Mouse (Mus musculus) midbrain, embryonic 12.5 days (tissue): ENCODE data around the gene Sqstm1. TPM values are rescaled to one million over a fixed set of nuclear protein-coding genes. Genes with fewer than 3 reads are reported as not detected.
A peak's percentile ranks its signal among the peaks of the same experiment; 100 is the strongest.

Experiments used
- ATAC-seq: fragments of 200-750 bp; cut with Nextera tagmentation; 2 replicates; pipeline ENCODE4 v1.8.0; 2017; ENCODE audit warnings: low read depth, moderate TSS enrichment, moderate library complexity; ENCODE audit not compliant: low FRiP score
- H3K27ac ChIP-seq: fragments of 300-500 bp; sonication (generic); replicated peaks from 2 replicates; pipeline ENCODE4 v1.5.1; 2016; ENCODE audit warnings: mild to moderate bottlenecking
- H3K27me3 ChIP-seq: fragments of 300-500 bp; sonication (generic); 2 replicates; pipeline ENCODE4 v1.6.1; 2016; ENCODE audit warnings: mild to moderate bottlenecking
- H3K36me3 ChIP-seq: fragments of 300-500 bp; sonication (generic); 2 replicates; pipeline ENCODE4 v1.6.1; 2016
- H3K4me1 ChIP-seq: fragments of 300-500 bp; sonication (generic); 2 replicates; pipeline ENCODE4 v1.6.1; 2016
- H3K4me2 ChIP-seq: fragments of 300-500 bp; sonication (generic); replicated peaks from 2 replicates; pipeline ENCODE4 v1.6.1; 2016; ENCODE audit warnings: mild to moderate bottlenecking, moderate library complexity
- H3K4me3 ChIP-seq: fragments of 300-500 bp; sonication (generic); 2 replicates; pipeline ENCODE4 v1.5.1; 2016; ENCODE audit warnings: mild to moderate bottlenecking
- H3K9ac ChIP-seq: fragments of 300-500 bp; sonication (generic); replicated peaks from 2 replicates; pipeline ENCODE4 v1.6.1; 2016; ENCODE audit warnings: mild to moderate bottlenecking, moderate library complexity
- H3K9me3 ChIP-seq: fragments of 300-500 bp; sonication (generic); 2 replicates; pipeline ENCODE4 v1.6.1; 2016; ENCODE audit warnings: mild to moderate bottlenecking
- WGBS: fragments of 180-500 bp; shearing (Covaris S2); methylation state at CpG from one replicate; pipeline ENCODE4 v1.1.7; 2016; 5-methylcytosine and 5-hydroxymethylcytosine counted together
- polyA plus RNA-seq: library from polyadenylated mRNA; unstranded; fragments of >200 nt; fragmentation: Nextera tagmentation; extraction: Ambion mirVana; gene quantifications from 2 replicates; pipeline ENCODE4 v1.2.1, GENCODE M21; 2016

The Sqstm1 gene
- polyA plus RNA-seq, 1 experiment from 2014 or later: 203 TPM

- peaks cover 13% of the 10 kb centered on the region for H3K36me3 ChIP-seq
- no peak overlapping the region for H3K9ac ChIP-seq
- H3K4me3 ChIP-seq: no peak overlapping the region
- H3K27me3 ChIP-seq: peaks cover 57% of the 10 kb centered on the region
- 92% methylated on average over 9 of the region's 9 CpGs for WGBS
- H3K4me2 ChIP-seq: no peak overlapping the region
- H3K27ac ChIP-seq: no peak overlapping the region
- peaks cover 11% of the 10 kb centered on the region for H3K4me1 ChIP-seq
- no peak for ATAC-seq
- H3K9me3 ChIP-seq: no peaks in the 10 kb centered on the region
Measured at GRCm38 (mm10) chr11:50238821-50239791, 28.5 kb upstream of the Sqstm1 start.

DNA sequence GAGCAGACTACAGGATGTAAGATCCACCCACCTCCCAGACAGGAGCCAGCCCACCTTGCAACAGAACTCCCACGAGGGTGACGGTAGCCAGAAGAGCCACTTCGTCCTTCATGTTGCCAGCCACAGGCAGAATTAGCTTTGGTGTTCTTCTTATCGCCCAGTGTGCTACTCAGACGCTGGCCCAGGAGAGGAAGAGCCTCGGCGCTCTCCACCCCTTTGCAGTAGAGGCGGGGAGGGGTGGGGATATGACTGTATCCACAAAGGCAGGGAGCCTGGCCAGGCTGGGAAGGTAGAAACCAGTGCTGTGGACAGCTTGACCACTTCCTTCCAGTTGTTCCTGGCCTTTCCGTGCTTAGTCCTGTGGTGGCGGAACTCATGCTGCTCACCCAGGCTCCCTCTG, 27.7 kb upstream of the Sqstm1 start, which contains the start of gene Ltc4s:
Ltc4s (minus strand) TSS at position 293 of the 400 bp plus-strand sequence.
- Histone ChIP-seq H3K4me3 (peak within 1 kb of the TSS; percentile 52), H3K27me3 (peaks cover 58% of the 10 kb centered on the region), H3K9me3 (no peaks in the 10 kb centered on the region), H3K27ac (no peak within 1 kb of the TSS), H3K4me1 (peaks cover 11% of the 10 kb centered on the region), H3K9ac (no peak within 1 kb of the TSS; the same call in 1 of the 2 replicates), H3K4me2 (peak within 1 kb of the TSS; percentile 78), H3K36me3 (peaks cover 21% of the 10 kb centered on the region)
- no peak for ATAC-seq
- WGBS: 56% methylated on average over 10 of the region's 10 CpGs

DNA sequence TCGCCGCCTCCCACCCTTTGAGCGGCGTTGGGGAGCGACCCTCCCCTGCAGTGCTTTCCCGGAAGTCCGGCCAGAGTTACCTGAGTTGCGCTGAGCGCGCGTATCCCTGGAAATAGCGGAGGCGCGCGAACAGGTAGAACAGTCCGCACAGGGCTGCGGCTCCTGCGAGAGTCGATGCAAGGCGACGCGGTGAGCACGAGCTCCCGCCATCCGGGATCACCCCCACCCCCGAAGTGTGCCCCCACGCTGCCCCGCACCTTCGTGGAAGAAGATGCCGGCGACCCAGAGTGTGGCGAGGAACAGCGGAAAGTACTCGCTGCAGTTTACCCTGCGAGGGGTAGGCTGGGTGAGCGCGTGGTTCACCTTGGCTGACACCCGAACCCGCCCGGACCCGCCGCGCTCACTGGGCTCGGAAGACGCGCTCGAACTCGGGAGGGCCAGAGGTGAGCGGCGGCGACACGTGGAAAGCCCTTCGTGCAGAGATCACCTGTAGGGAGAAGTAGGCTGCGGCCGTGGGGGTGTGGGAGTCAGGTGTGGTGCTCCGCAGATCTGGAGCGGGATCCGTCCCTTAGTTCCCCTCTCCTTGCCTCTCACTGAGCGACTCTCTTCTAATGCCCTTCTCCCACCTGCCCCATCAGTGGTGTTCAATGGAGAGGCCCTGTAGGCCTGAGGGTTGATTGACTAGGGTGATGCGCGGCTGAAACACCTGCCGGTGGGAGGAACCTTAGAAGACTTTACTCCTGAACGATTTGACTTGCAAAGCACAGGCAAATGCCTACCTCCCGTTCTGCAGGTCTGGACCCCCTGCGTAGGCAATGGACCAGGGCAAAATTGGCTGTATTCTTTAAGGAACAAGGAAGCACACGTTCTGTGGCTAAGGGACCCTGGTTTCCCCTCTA, 26.6 kb upstream of the Sqstm1 start:
- under 1% methylated on average over 66 of the region's 66 CpGs for WGBS
- Histone ChIP-seq H3K27me3 (peaks cover 60% of the 10 kb centered on the region), H3K36me3 (peaks cover 32% of the 10 kb centered on the region), H3K4me3 (peak overlapping the region; percentile 52), H3K9ac (peak overlapping the region; percentile 46), H3K4me1 (peaks cover 11% of the 10 kb centered on the region), H3K27ac (no peak overlapping the region), H3K4me2 (peak overlapping the region; percentile 78), H3K9me3 (no peaks in the 10 kb centered on the region)
- ATAC-seq: peak; percentile 10; the same call in 1 of the 2 replicates

GRCm38 (mm10) chr11:50236540-50236936, 25.9 kb upstream of the Sqstm1 start:
- peak overlapping the region; percentile 46 for H3K9ac ChIP-seq
- peak overlapping the region; percentile 52 for H3K4me3 ChIP-seq
- 1% methylated on average over 26 of the region's 27 CpGs for WGBS
- peaks cover 11% of the 10 kb centered on the region for H3K4me1 ChIP-seq
- H3K27me3 ChIP-seq: peaks cover 66% of the 10 kb centered on the region
- H3K27ac ChIP-seq: 0 out of 2 replicates have a peak overlapping the region, but pooled peaks have one; percentile 6
- ATAC-seq: peak; percentile 89
- H3K9me3 ChIP-seq: no peaks in the 10 kb centered on the region
- H3K4me2 ChIP-seq: peak overlapping the region; percentile 78
- peaks cover 39% of the 10 kb centered on the region for H3K36me3 ChIP-seq

GRCm38 (mm10) chr11:50234606-50235005, 24.0 kb upstream of the Sqstm1 start:
- Histone ChIP-seq H3K4me3 (no peak overlapping the region), H3K9me3 (no peaks in the 10 kb centered on the region), H3K27me3 (peaks cover 80% of the 10 kb centered on the region), H3K4me2 (no peak overlapping the region), H3K27ac (no peak overlapping the region), H3K9ac (no peak overlapping the region), H3K4me1 (peaks cover 15% of the 10 kb centered on the region), H3K36me3 (peaks cover 44% of the 10 kb centered on the region)
- no peak for ATAC-seq
- WGBS: 96% methylated on average over 25 of the region's 25 CpGs

DNA sequence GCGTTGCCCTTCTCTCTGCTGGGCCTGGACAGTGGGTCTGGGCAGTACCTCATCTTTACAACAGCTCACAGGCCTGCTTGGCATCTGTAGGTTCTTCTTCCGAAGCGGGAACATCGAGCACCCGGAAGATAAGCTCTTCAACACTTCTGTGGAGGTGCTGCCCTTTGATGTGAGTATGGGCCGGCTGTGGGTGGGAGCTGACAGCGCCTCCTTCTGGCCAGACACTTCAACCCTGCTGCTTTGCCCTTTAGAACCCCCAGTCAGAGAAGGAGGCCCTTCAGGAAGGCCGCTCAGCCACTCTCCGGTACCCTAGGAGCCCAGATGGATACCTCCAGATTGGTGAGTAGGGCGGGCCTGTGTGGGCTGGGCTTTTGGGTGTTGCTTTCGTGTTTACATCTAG, 23.4 kb upstream of the Sqstm1 start:
- Histone ChIP-seq H3K4me3 (no peak overlapping the region), H3K27ac (no peak overlapping the region), H3K4me1 (peaks cover 18% of the 10 kb centered on the region), H3K9me3 (no peaks in the 10 kb centered on the region), H3K9ac (no peak overlapping the region), H3K36me3 (peaks cover 44% of the 10 kb centered on the region), H3K4me2 (no peak overlapping the region), H3K27me3 (peaks cover 80% of the 10 kb centered on the region)
- no peak for ATAC-seq
- WGBS: 88% methylated on average over 11 of the region's 11 CpGs

GRCm38 (mm10) chr11:50233022-50233421, 22.4 kb upstream of the Sqstm1 start:
- H3K4me1 ChIP-seq: peaks cover 22% of the 10 kb centered on the region
- no peak overlapping the region for H3K4me2 ChIP-seq
- WGBS: 95% methylated on average over 13 of the region's 13 CpGs
- no peak for ATAC-seq
- H3K36me3 ChIP-seq: peaks cover 44% of the 10 kb centered on the region
- no peaks in the 10 kb centered on the region for H3K9me3 ChIP-seq
- peaks cover 74% of the 10 kb centered on the region for H3K27me3 ChIP-seq
- H3K9ac ChIP-seq: no peak overlapping the region
- no peak overlapping the region for H3K27ac ChIP-seq
- no peak overlapping the region for H3K4me3 ChIP-seq

DNA sequence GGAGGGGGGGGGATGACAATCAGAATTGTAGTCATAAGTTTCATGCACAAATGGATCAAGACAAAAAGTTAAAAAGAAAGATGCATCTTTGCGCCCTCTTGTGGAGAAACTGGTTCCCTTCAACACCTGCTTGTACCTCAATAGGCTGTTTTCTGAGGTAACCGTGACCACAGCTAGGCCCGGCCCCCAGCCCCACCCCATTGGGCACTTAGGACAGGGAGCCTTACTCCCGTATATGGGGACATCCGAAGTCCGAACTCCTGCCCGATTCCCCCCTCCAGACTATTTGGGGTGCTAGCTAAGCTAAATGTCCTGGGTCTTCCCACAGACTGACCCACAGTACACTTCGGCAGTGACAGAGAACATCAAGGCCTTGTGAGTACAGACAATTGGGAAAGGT, 20.8 kb upstream of the Sqstm1 start:
- H3K9me3 ChIP-seq: no peaks in the 10 kb centered on the region
- peaks cover 44% of the 10 kb centered on the region for H3K36me3 ChIP-seq
- WGBS: 22% methylated on average over 8 of the region's 8 CpGs
- H3K27ac ChIP-seq: no peak overlapping the region
- peaks cover 64% of the 10 kb centered on the region for H3K27me3 ChIP-seq
- ATAC-seq: 0 out of 2 replicates have a peak, but pooled peaks have one; percentile 47
- peak overlapping the region; percentile 49 for H3K4me2 ChIP-seq
- H3K4me1 ChIP-seq: peaks cover 33% of the 10 kb centered on the region
- H3K9ac ChIP-seq: no peak overlapping the region
- H3K4me3 ChIP-seq: no peak overlapping the region

DNA sequence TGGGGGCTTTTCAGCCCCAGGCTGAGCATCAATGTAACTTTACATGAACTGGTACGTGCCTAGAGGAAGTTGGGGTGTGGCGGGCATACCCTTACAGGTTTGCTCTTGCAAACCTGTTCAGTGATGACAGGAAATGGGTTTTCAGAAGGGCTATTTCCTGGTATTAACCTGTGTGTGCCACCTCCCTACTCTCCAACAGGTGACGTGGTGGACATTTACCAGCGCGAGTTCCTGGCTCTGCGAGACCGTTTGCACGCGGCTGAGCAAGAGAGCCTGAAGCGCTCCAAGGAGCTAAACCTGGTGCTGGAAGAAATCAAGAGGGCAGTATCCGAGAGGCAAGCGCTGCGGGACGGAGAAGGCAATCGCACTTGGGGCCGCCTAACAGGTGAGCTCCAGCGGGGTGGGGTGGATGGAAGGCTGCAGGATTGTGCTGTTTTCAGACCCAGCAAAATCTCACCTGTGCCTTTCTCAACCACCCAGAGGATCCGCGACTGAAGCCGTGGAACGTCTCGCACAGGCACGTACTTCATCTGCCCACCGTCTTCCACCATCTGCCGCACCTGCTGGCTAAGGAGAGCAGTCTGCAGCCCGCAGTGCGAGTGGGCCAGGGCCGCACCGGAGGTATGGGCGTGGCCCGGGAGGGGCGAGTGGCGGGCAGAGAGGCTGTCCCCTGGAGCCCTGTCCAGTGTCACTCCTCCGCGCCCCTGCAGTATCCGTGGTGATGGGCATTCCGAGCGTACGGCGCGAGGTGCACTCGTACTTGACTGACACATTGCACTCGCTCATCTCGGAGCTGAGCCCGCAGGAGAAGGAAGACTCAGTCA, 20.1 kb upstream of the Sqstm1 start:
- peaks cover 33% of the 10 kb centered on the region for H3K4me1 ChIP-seq
- no peak overlapping the region for H3K27ac ChIP-seq
- ATAC-seq: no peak
- H3K9me3 ChIP-seq: no peaks in the 10 kb centered on the region
- WGBS: 21% methylated on average over 45 of the region's 45 CpGs
- H3K4me2 ChIP-seq: peak overlapping the region; percentile 49
- 0 out of 2 replicates have a peak overlapping the region, but pooled peaks have one; percentile 6 for H3K9ac ChIP-seq
- H3K36me3 ChIP-seq: peaks cover 44% of the 10 kb centered on the region
- H3K4me3 ChIP-seq: peak overlapping the region; percentile 15
- peaks cover 62% of the 10 kb centered on the region for H3K27me3 ChIP-seq

GRCm38 (mm10) chr11:50229252-50229910, 18.8 kb upstream of the Sqstm1 start:
- Histone ChIP-seq H3K27me3 (peaks cover 49% of the 10 kb centered on the region), H3K9me3 (no peaks in the 10 kb centered on the region), H3K36me3 (peaks cover 33% of the 10 kb centered on the region), H3K4me2 (no peak overlapping the region), H3K27ac (no peak overlapping the region), H3K4me1 (peaks cover 31% of the 10 kb centered on the region), H3K4me3 (no peak overlapping the region), H3K9ac (peak overlapping the region; percentile 28; the same call in 1 of the 2 replicates)
- no peak for ATAC-seq
- 52% methylated on average over 7 of the region's 7 CpGs for WGBS
